Mouse (Mus musculus) cerebellum, adult 11 months (tissue): ENCODE results near the gene Adcy6.

Source experiments
- DNase-seq: peaks from one replicate; pipeline ENCODE4 v3.0.0; 2022

Adcy6 gene

GRCm38 (mm10) chr15:98609331-98610130, at the start of gene Adcy6:
Gene Adcy6 (minus strand): TSS chr15:98610076.
- DNase-seq, result peak; percentile 66

GRCm38 (mm10) chr15:98656982-98657751, 47.3 kb upstream of the Adcy6 start:
- no peak for DNase-seq

- DNase-seq, result no peak
Measured at GRCm38 (mm10) chr15:98652174-98652573, 42.3 kb upstream of the Adcy6 start.

GRCm38 (mm10) chr15:98651431-98651830, 41.6 kb upstream of the Adcy6 start:
- DNase-seq, result no peak

GRCm38 (mm10) chr15:98648071-98648470, 38.2 kb upstream of the Adcy6 start:
- no peak for DNase-seq

- DNase-seq, result no peak
Measured at GRCm38 (mm10) chr15:98647308-98647707, 37.4 kb upstream of the Adcy6 start.

- DNase-seq, result no peak
Measured at GRCm38 (mm10) chr15:98646737-98647136, 36.9 kb upstream of the Adcy6 start.

- no peak for DNase-seq
Measured at GRCm38 (mm10) chr15:98645057-98646026, 35.5 kb upstream of the Adcy6 start.

- DNase-seq, result no peak
Measured at GRCm38 (mm10) chr15:98644406-98644805, 34.5 kb upstream of the Adcy6 start.

GRCm38 (mm10) chr15:98640157-98640556, 30.3 kb upstream of the Adcy6 start:
- DNase-seq, result no peak

GRCm38 (mm10) chr15:98637155-98637554, 27.3 kb upstream of the Adcy6 start:
- no peak for DNase-seq

GRCm38 (mm10) chr15:98636517-98636916, 26.6 kb upstream of the Adcy6 start:
- DNase-seq, result no peak

GRCm38 (mm10) chr15:98635291-98635841, 25.5 kb upstream of the Adcy6 start:
- no peak for DNase-seq

GRCm38 (mm10) chr15:98634541-98635081, 24.7 kb upstream of the Adcy6 start:
- peak; percentile 73 for DNase-seq

GRCm38 (mm10) chr15:98633822-98634470, 24.1 kb upstream of the Adcy6 start:
- DNase-seq, result no peak

GRCm38 (mm10) chr15:98632921-98633320, 23.0 kb upstream of the Adcy6 start:
- no peak for DNase-seq

GRCm38 (mm10) chr15:98632107-98632744, 22.4 kb upstream of the Adcy6 start:
- DNase-seq, result no peak

- DNase-seq, result peak; percentile 68
Measured at GRCm38 (mm10) chr15:98631493-98631892, 21.6 kb upstream of the Adcy6 start.

- DNase-seq, result no peak
Measured at GRCm38 (mm10) chr15:98630540-98630939, 20.7 kb upstream of the Adcy6 start, which contains the start of gene Cacnb3. Gene Cacnb3 (plus strand): TSS chr15:98630840.

GRCm38 (mm10) chr15:98629464-98629863, 19.6 kb upstream of the Adcy6 start:
- DNase-seq, result no peak
